Mouse (Mus musculus) liver (tissue): ENCODE data around the gene Sap25.

Source experiments
- DNase-seq: peaks from one replicate; pipeline ENCODE4 v3.0.0-alpha.2; 2020; ENCODE audit warnings: mixed read lengths

The Sap25 gene

DNA sequence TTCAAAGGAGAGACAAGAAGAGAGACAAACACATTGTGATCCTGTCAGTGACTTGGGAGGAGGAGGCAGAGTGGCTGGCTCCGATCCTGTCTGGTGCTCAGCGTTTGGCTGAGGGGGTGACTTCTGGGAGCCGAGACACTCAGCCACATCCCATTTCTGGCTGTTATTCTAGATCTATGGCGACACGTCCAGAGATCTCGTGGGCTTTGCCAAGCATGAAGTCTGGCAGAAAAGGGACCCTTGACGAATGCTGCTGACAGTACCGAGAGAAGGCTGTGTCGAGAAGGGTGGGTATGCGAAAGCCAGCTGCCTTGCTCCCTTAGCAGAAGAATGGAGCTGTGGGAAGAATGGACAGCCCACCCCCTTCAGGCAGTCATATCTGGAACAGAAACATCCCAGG lies 27.8 kb downstream of the Sap25 start:
- no peak for DNase-seq

DNA sequence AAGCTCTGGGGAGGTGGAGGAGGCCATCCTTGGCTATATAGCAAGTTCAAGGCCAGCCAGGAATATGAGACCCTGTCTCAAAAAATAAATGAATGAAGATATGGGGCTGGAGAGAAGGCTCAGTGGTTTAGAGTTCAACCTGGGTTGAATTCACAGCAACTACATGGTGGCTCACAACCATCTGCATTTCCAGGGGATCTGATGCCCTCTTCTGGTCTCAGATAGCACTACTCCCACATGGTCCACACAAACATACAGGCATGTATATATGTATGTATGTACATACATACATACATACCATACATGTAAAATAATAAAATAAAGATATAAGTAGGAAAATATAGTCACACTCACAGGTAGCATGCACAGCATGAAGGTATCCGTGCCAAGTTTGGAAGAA lies 29.1 kb downstream of the Sap25 start:
- DNase-seq, result no peak

DNA sequence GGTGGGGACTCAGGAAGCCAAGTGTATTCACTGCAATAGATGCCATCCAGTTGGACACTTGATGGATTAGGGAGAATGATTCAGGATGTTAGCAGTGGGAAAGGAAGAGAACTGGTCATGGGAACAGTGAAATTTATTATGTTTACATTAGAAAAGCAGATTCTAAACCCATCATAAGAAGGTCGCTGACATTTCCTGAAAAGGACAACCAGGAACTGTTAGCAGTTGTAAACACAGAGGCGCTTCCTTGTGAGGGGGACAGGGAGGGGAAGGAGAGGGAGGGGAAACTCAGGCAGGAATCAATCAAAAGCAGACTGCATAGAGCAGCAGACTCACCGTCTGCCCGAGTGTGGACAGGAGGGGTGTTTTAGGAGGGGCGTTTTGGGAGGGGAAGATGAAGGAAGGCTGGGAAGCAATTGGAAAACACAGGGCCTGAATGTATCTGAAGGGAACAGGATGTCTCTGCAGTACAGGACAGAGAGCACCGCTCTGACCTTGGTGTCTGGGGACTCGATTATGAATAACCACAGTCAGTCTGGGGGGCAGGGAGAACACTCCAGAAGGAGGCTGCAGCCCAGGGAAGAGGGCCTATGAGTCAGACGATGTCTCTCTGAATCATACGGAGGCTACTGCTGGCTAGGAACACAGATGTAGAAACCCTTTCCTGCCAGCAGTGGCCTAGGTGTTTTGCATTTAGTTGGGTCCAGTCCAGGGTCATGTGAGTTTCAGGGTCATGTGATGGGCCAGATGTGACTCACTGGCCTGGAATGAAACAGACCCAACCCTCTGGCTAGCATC lies 30.5 kb downstream of the Sap25 start:
- peak; percentile 27 for DNase-seq

DNA sequence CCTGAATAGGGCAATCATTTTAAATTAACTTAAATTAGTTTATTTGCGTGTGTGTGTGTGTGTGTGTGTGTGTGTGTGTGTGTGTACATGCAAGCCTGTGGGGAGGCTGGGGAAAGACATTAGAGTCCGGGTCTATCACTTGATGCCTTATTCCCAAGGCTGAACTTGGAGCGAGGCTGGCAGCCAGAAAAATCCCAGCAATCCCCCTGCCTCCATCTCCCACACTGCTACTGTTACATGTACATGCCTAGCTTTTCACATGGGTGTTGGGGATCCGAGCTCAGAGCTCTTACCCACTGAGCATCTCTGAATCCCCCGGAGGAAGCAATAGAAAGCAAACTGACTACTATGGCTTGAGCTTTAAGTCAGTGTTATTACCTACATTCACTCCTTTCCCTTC lies 31.2 kb downstream of the Sap25 start:
- DNase-seq, result no peak

DNA sequence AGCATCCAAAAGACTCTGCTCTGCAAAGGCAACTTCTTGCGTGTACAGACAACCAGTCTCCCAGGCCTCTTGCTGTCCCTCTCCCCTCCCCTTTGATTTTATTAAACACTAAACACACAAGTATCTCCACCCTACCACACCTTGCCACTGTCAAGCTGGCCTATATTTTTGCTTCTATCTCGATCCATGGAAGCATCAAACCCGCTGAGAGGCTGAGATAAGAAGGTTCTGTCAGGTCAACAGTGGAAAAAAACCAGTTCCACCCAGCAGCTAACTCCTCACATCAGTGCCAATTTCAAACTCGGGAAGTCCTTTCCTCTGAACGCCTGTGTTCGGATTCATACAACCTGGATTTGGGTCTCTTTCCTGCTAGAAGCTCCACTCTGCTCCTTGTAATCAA lies 31.9 kb downstream of the Sap25 start:
- peak; percentile 52 for DNase-seq

DNA sequence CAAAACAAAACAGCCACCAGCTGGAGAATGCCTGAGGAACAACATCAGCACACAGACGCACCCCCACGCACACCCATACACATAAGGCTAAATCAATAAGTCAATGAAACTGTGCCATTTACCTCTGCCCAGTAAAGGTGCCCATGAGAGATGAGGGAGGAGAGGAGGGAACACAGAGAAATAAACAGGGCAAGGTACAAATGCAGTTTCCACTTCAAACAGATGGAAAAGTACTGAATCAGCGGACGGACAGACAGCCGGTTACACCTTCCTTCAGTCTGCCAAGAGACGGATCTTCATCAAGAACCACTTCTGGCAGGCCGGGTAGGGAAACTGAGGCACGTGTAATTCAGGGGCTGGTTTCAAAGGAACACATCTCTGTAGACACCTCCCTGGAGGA lies 33.7 kb downstream of the Sap25 start:
- DNase-seq, result no peak

DNA sequence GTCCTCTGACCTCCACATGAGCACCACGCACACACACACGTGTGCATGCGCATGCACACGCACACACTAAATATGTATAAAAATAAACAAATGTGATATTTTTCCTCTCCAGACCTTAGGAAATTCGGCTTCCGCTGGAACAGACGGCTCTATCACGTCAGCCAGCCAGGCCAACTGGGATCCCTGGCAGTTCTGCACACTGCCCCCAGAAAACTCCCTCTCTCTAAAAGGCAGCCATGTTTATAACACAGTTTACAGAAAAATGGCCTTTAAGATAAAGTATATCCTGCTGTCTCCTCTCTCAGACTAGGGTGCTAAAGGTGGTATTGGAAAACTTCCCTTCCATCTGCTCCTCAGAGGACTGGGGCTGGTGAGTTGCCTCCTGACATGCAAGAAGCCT lies 36.7 kb downstream of the Sap25 start:
- no peak for DNase-seq

DNA sequence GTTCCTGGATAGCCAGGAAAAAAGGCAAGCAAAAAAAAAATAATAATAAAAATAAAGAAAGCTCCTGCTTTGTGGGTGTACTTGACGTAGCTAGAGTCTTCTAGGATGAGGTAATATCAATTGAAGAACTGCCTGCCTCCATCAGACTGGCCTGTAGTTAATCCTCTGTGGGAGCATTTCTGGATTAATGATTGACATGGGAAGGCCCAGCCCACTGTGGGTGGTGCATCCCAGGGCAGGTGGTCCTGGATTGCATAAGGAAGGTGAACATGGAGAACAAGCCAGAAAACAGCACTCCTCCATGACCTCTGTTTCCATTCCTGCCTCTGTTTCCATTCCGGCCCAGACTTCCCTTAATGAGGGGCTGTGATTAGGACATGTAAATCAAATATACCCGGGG lies 37.6 kb downstream of the Sap25 start:
- no peak for DNase-seq

DNA sequence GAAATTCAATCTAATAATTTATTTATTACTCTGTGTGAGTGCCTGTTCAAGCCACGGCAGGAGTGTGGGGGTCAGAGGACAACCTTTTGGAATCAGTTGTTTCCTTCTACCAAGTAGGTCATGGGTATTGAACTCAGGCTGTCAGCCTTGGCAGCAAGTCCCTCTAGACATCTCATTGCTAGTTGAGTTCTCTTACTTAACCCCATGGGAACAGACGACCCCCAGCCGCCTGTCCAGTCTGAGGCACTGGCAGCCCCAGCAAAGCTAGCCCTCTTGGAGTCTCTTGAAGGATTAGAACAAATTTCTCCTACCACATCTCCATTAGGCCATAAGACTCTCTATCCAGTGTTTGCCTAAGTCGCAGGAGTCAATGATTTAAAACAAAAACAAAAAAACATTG lies 38.6 kb downstream of the Sap25 start:
- no peak for DNase-seq

DNA sequence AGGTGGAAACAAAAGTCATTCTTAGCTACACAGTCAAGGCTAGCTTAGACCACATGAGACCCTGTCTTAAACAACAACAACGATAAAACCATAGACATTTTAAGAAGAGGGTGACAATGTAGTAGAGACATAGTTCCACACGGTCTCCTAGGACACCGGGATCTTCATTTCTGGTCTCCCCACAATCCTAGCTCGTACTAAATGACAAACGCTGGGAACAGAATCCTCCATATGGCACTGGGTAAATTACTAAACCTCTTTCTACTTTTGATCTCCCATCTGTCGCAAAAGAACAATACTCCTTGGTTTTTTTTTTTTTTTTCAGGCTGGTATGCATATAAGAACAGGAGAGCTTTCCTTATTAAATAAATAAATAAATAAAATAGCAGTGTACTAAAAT lies 41.4 kb downstream of the Sap25 start:
- DNase-seq, result no peak

DNA sequence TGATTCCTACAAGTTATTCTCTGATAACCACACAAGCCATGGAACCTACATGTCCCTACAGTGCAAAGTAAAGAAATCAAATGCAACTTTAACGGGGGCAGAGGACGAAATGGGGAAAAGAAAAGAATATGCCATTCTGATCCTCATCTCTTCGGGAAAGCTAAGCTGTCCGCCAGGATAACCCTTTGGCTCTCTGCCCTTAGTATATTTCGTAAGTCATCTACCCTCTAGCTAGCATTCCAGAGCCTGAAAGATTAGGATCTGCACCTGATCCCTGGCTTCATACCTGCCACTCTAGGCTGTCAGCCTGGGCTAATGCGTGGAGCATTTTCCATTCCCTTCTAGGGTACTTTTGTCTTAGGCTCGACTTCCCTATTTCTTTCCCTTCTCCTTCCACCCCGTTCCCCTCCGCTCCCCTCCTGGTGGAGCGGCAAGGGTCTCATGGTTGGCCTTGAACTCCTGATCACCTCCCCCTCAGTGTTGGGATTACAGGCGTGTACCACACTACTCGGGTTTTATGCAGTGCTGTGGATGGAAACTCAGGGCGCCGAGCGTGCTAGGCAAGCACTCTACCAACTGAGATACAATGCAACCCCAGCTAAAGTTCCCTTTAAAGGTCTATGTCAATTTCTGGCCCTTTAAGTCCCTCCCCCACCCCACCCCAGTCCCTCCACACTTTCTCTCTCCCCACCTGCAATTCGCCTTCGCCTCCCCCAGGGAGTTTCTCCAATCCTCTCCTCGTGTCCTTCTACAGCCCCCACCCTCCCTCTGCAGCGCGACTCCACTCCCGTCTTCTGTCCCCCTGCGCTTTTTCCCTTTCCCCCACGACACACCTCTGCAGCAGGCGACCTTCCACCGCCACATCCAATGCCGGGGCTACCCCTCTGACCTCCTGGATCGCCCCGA lies 42.5 kb downstream of the Sap25 start:
- DNase-seq, result peak; percentile 55

DNA sequence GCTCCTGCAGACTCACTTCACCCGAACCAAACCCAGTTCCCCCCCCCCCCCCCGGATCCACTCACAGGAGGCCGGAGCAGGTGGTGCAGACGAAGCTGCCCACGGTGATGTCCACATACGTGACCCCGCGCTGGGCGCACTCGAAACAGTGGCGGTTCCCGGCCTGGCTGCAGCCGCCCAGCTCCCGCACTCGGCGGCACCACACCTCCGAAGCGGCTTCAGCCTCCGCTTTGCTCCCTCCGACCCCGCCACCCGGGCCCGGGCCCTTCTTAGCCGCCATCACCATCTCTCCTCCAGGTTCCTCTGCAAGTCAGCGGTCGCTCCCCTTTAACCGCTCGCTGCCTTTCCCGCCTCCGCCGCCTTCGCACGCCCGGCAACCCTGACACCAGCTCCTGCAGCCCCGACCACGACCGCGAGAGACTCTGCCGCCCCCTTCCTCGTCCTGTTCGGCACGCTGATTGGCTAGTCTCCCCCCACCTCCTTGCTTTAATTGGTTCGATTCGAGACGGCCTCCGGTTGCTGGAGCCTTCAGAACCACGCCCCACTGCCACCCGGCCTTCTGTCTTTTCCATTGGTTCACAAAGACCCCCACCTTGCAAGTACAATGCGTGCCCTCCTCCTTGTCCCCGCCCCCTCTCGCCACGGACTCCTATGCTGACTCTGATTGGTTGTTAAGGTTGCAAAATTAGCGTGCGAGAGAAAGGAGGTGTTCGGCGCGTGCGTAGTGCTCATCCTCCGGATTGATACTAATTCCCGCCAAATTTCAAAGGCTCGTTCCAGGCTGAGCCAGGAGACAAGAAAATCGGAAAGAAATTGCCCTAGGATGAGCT lies 43.4 kb downstream of the Sap25 start, which contains the start of gene Agfg2:
Agfg2 (minus strand) TSS at position 433 of the 830 bp plus-strand sequence.
- DNase-seq, result peak; percentile 100

DNA sequence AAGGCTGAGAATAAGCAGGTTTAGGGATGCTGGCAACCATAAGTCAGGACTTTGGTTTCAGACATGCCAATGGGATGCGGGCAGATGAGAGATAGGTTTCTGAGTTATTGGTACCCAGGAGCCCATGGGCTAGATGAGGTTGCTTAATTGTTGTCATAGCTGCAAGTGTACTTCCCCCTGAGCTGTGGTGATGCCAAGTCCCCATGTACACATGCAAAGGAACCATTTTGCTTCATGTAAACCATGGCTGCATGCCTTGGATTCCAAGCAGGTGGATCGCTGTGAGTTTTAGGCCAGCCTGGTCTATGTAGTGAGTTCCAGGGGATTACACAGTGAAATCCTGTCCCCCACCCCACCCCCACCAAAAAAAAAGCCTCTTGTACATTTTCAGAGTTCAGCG lies 44.5 kb downstream of the Sap25 start:
- no peak for DNase-seq

DNA sequence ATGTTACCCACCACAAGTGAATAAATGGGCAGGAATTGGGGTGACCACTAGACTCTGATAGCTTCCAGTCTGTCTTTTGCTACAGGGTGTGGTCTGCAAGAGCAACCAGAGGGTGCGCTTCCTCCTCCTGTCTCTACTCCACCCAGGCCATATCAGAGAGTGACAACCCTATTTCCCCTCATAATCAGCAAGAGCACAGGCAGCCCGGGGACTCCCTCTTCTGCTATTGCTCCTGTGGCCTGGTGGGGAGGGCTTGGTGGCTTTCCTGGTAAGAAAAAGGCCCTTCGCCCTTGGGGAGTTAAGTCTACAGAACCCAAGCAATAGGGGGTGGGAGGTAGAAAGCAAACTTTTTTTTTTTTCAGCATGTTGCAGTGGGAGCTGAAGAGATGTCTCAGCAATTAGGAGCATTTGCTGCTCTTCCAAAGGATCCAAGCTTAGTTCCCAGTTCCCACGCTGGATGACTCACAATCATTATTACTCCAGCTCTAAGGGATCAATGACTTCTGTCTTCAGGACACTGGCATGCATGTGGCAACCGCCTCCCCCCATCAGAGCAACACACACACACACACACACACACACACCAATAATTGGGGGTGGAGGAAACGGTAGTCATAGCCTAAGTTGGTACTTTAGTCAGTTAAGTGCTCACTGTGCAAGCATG lies 45.1 kb downstream of the Sap25 start:
- DNase-seq, result peak; percentile 93

DNA sequence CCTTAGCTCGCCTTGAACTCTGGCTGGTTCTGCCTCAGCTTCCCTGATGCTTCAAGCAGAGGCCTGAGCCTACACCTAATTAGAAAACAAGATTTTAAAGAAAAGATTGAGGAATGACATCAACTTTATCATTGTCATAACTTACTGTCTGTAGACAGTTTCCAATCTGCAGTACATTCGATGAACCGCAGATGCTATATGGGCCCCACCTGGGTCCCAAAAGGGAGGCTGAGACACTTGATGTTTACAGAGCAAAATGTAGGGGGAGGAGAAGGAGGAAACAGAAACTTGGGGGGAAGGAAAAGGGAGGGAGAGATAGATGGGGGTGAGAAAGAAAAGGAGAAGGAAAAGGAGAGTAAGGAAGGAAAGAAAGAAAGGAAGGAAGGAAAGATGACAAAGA lies 48.8 kb downstream of the Sap25 start:
- no peak for DNase-seq

DNA sequence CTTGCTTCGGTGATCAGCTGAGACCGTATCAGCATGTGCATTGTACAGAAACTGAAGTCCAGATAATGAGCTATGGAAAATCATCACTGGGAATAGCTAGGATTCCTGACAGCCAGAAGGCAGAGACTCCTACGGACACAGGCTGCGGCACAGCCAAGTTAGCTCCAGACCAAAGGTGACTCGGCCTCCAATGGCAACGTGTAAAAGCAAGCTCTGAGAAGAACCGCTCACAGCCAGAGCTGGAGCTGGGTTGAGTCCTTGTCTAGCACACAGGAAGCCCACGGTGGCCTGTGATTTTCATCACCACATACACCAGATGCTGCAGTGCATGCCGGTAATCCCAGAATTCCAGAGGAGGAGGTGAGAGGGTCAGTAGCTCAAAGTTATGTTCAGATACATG lies 49.4 kb downstream of the Sap25 start:
- DNase-seq, result no peak

DNA sequence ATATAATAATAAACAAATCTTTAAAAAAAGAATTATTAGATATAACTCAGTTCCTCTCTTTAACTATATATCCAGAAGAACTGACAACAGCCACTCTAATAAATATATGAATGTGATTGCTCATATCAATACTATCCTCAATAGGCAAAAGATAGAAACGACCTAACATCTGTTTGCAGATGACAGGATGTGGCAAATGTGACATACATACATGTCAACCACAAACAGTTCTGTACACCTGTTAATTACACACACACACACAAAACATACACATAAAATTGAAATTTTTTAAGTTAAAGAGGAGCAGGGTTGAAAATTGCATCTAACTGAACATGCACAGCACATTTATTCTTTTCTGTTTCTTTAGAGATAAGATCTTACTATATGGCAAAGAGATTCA lies 50.7 kb downstream of the Sap25 start:
- DNase-seq, result no peak
